Mouse (Mus musculus) mouse trophoblast stem cell (cell line): ENCODE measurements around the gene Gm20924.
"Not testable (repeated sequence)": the region's sequence is repeated elsewhere in the genome, so short reads cannot be mapped to it uniquely, and the experiment has no call there.

Source experiments
- in situ Hi-C, 2 experiments: fragments of 300-500 bp; cut with MseI, MboI; formaldehyde crosslinking; loops; 2 replicates in 1 of 2; 3 replicates in 1 of 2; pipeline ENCODE4 v1.15.1; 2025

The Gm20924 gene

GRCm38 (mm10) chrY:65207427-65207826 lies at the start of gene Gm20924:
Gene Gm20924, minus strand, starts transcription at chrY:65207527.
- in situ Hi-C loops, result not testable (repeated sequence)
